Comparison of ENCODE assay signal across 17 mouse cellular contexts in the genomic region with DNA sequence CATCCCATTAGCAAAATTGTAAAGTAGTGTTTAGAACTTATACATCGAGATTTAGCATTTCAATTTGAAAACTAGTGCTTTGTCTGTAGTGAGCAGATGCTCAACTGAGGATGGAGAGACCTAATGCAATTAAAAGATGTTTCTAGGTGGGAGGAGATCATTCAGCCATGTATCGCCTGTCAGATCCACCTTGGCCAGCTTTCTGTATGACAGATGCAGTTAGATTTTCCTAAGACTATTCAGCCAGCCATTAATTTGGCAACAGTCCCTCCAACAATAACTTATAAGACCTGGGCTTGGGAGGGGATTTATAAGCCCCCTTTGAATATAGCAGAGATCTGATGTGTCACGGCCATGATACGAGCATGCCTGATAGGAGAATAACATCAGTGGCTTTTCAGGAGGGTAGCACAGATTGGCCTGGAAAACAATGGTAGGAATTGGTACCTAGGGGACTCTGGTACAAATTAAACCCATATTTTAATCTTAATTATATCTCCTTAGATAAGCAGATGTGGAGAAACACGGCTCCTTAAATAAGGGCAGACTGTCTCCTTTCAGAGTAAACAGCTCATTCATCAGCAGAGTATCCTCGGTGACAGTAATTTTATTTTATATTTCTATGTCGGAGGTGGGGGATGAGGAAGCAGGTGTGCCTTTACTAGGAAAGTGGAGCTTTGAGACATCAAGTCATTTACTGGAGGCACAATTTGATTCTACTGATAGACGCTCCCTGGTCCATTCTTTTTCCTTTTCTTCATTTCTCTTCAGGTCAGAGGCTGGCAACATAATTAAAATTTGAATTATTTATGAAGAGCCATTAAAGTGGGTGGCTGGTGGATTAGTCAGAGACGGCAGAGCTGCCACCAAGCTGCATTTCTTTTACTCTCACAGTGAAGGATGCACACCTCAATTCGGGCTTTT.
DNase-seq lines count a peak whose midpoint lies in the region; ATAC-seq and TF ChIP-seq lines count a peak whose summit lies in the region.
"Had no signal": no experiment of that assay in that cellular context is flagged by ENCODE, and none has a peak within 500 bp of the region (broad histone marks: within the 10 kb centered on the region; RNA-seq: fewer than 3 reads in every experiment).

No protein-coding gene starts in this region.

- H3K4me3 ChIP-seq in midbrain, embryonic 11.5 days (ENCODE audit: low read depth, low read length) = no peak overlapping the region
- H3K4me3 ChIP-seq in midbrain, embryonic 10.5 days = no peak overlapping the region
- H3K4me3 ChIP-seq in hindbrain, embryonic 10.5 days = no peak overlapping the region
- no peak overlapping the region for H3K4me3 ChIP-seq in midbrain, embryonic 12.5 days
- no peak overlapping the region for H3K4me3 ChIP-seq in heart, adult 2 months
- H3K4me3 ChIP-seq: erythroblast, embryonic 14.5 days; limb, embryonic 15.5 days had no signal

- no peaks in the 10 kb centered on the region for H3K9me3 ChIP-seq in midbrain, embryonic 11.5 days (ENCODE audit: control insufficient read depth, low read length)
- H3K9me3 ChIP-seq in midbrain, embryonic 10.5 days (replicated peaks) = no peaks in the 10 kb centered on the region
- H3K9me3 ChIP-seq in hindbrain, embryonic 10.5 days = no peaks in the 10 kb centered on the region
- no peaks in the 10 kb centered on the region for H3K9me3 ChIP-seq in midbrain, embryonic 12.5 days
- H3K9me3 ChIP-seq: limb, embryonic 15.5 days had no signal

- H3K4me1 ChIP-seq in midbrain, embryonic 11.5 days (ENCODE audit: control insufficient read depth, insufficient read depth, low read length) = no peaks in the 10 kb centered on the region
- H3K4me1 ChIP-seq in midbrain, embryonic 10.5 days = no peaks in the 10 kb centered on the region
- 0 out of 2 replicates have a peak, but pooled peaks cover 2% of the 10 kb centered on the region for H3K4me1 ChIP-seq in hindbrain, embryonic 10.5 days (replicated peaks)
- H3K4me1 ChIP-seq in midbrain, embryonic 12.5 days = peaks cover 7% of the 10 kb centered on the region; the same call in 1 of the 2 replicates
- H3K4me1 ChIP-seq in heart, adult 2 months (ENCODE audit: control insufficient read depth, insufficient read depth, low read length) = no peaks in the 10 kb centered on the region
- H3K4me1 ChIP-seq: limb, embryonic 15.5 days had no signal

- H3K79me2 ChIP-seq in heart, adult 2 months (replicated peaks; ENCODE audit: control insufficient read depth, insufficient read depth, low read length) = no peaks in the 10 kb centered on the region

- H3K4me2 ChIP-seq in midbrain, embryonic 11.5 days = no peak overlapping the region
- H3K4me2 ChIP-seq in midbrain, embryonic 12.5 days (replicated peaks) = no peak overlapping the region
- H3K4me2 ChIP-seq: limb, embryonic 15.5 days had no signal

- intact Hi-C loops in heart, adult 2 months (cut with DNase I) = no loop called here

- TF ChIP-seq CTCF in heart, adult 2 months (IDR thresholded peaks at IDR 0.05) = no peak

- ATAC-seq in midbrain, embryonic 11.5 days (ENCODE audit: low FRiP score) = peak; percentile 76
- peak; percentile 84 for ATAC-seq in midbrain, embryonic 12.5 days (ENCODE audit: low FRiP score, low read depth)
- ATAC-seq in activated CD4-positive, CD25-positive, alpha-beta regulatory T cell, adult 4 months = no peak

- H3K27me3 ChIP-seq in midbrain, embryonic 11.5 days (ENCODE audit: control insufficient read depth, insufficient read depth, low read length) = no peaks in the 10 kb centered on the region
- H3K27me3 ChIP-seq in midbrain, embryonic 10.5 days (ENCODE audit: low read depth, poor library complexity, severe bottlenecking) = no peaks in the 10 kb centered on the region
- no peaks in the 10 kb centered on the region for H3K27me3 ChIP-seq in hindbrain, embryonic 10.5 days (ENCODE audit: insufficient read depth, poor library complexity, severe bottlenecking)
- no peaks in the 10 kb centered on the region for H3K27me3 ChIP-seq in midbrain, embryonic 12.5 days
- no peaks in the 10 kb centered on the region for H3K27me3 ChIP-seq in heart, adult 2 months (ENCODE audit: control insufficient read depth, insufficient read depth, low read length)
- H3K27me3 ChIP-seq: CH12.LX; limb, embryonic 15.5 days had no signal

- H3K27ac ChIP-seq in midbrain, embryonic 11.5 days (ENCODE audit: low read depth, low read length) = peak overlapping the region; percentile 65
- H3K27ac ChIP-seq in midbrain, embryonic 10.5 days (replicated peaks) = no peak overlapping the region
- peak overlapping the region; percentile 6; the same call in 1 of the 2 replicates for H3K27ac ChIP-seq in hindbrain, embryonic 10.5 days
- H3K27ac ChIP-seq in midbrain, embryonic 12.5 days (replicated peaks) = peak overlapping the region; percentile 84
- H3K27ac ChIP-seq in heart, adult 2 months = no peak overlapping the region
- H3K27ac ChIP-seq: limb, embryonic 15.5 days had no signal

- DNase-seq in midbrain, embryonic 11.5 days (ENCODE audit: low spot score, missing footprints) = no peak
- no peak for DNase-seq in midbrain, embryonic 10.5 days (ENCODE audit: low spot score)
- DNase-seq in hindbrain, embryonic 10.5 days (ENCODE audit: low spot score) = no peak
- peak; percentile 42 for DNase-seq in retina, embryonic 14.5 days (ENCODE audit: low spot score)
- no peak for DNase-seq in T-cell, adult 2 months (ENCODE audit: low spot score)
- DNase-seq in heart, adult 2 months = no peak
- DNase-seq: adrenal gland, adult 8-10 months; embryo, embryonic 11 days; heart, adult 11 months; kidney, adult 11 months; kidney, postnatal 14 days; lung, adult 18-20 months had no signal

- 0 out of 2 replicates have a peak overlapping the region, but pooled peaks have one; percentile 12 for H3K9ac ChIP-seq in midbrain, embryonic 11.5 days (ENCODE audit: low read length)
- H3K9ac ChIP-seq in midbrain, embryonic 12.5 days (replicated peaks) = no peak overlapping the region
- H3K9ac ChIP-seq in heart, adult 2 months (ENCODE audit: low read depth, low read length) = no peak overlapping the region
- H3K9ac ChIP-seq: limb, embryonic 15.5 days had no signal

- 69% methylated on average over 10 of the region's 10 CpGs for WGBS in midbrain, embryonic 11.5 days
- WGBS in midbrain, embryonic 10.5 days = 83% methylated on average over 10 of the region's 10 CpGs
- WGBS in hindbrain, embryonic 10.5 days = 72% methylated on average over 10 of the region's 10 CpGs
- WGBS in midbrain, embryonic 12.5 days = 44% methylated on average over 10 of the region's 10 CpGs
- 85% methylated on average over 10 of the region's 10 CpGs for WGBS in heart, adult 2 months

- no peak for TF ChIP-seq EP300 in heart, adult 2 months (IDR thresholded peaks at IDR 0.05; ENCODE audit: insufficient read depth, low read depth, low read length)

- no peak for TF ChIP-seq POLR2A in heart, adult 2 months (IDR thresholded peaks at IDR 0.05; ENCODE audit: insufficient read depth, low read depth, low read length)

- no peaks in the 10 kb centered on the region for H3K36me3 ChIP-seq in midbrain, embryonic 11.5 days (ENCODE audit: control insufficient read depth, insufficient read depth, low read length)
- no peaks in the 10 kb centered on the region for H3K36me3 ChIP-seq in midbrain, embryonic 10.5 days
- H3K36me3 ChIP-seq in hindbrain, embryonic 10.5 days = no peaks in the 10 kb centered on the region
- H3K36me3 ChIP-seq in midbrain, embryonic 12.5 days = no peaks in the 10 kb centered on the region
- H3K36me3 ChIP-seq in heart, adult 2 months (ENCODE audit: control insufficient read depth, insufficient read depth, low read length) = no peaks in the 10 kb centered on the region
- H3K36me3 ChIP-seq: limb, embryonic 15.5 days had no signal

Comparison
In these comparisons a context has a peak if more than half of its experiments do, and no peak if none do; other contexts are left out.
1. H3K27ac ChIP-seq: peak in midbrain, embryonic 11.5 days (single experiment), hindbrain, embryonic 10.5 days (single experiment) and midbrain, embryonic 12.5 days (single experiment); none in midbrain, embryonic 10.5 days (single experiment) and heart, adult 2 months (single experiment).